Mouse (Mus musculus) ES-E14 (cell line): ENCODE measurements at regions not wholly inside any gene's neighbourhood (a gene's known extent, or its start where the extent isn't known, plus 50 kb on each side); places are given as distances from the start of the nearest gene placed in this dataset.

Source experiments
- DNase-seq: peaks from one replicate; pipeline ENCODE4 v3.0.0-alpha.2; 2013; ENCODE audit warnings: low read depth, low spot score
- H3K27ac ChIP-seq: 2 replicates; pipeline ENCODE4 v1.5.1; 2012; ENCODE audit warnings: low read depth, mild to moderate bottlenecking, low read length, moderate library complexity, mixed read lengths; ENCODE audit not compliant: poor library complexity, insufficient read depth, severe bottlenecking
- H3K36me3 ChIP-seq: 2 replicates; pipeline ENCODE4 v1.6.1; 2012; ENCODE audit warnings: mild to moderate bottlenecking, low read length, moderate library complexity, mixed read lengths; ENCODE audit not compliant: control insufficient read depth, poor library complexity, insufficient read depth, severe bottlenecking
- H3K4me1 ChIP-seq, 2 experiments: fragments of 150-350 bp in 1 of 2; sonication (generic) in 1 of 2; 2 replicates each; pipeline ENCODE4 v1.6.1; 2012; ENCODE audit warnings: low read length in 2 of 2, mild to moderate bottlenecking in 1 of 2, mixed read lengths in 1 of 2; ENCODE audit not compliant: control insufficient read depth in 2 of 2, insufficient read depth in 2 of 2, poor library complexity in 1 of 2
- H3K4me3 ChIP-seq, 2 experiments: fragments of 150-350 bp in 1 of 2; sonication (generic) in 1 of 2; 2 replicates each; pipeline ENCODE4 v1.5.1; 2012; ENCODE audit warnings: low read length in 2 of 2, low read depth in 1 of 2, mild to moderate bottlenecking in 1 of 2, mixed read lengths in 1 of 2; ENCODE audit not compliant: insufficient read depth in 1 of 2, poor library complexity in 1 of 2, severe bottlenecking in 1 of 2
- H3K9ac ChIP-seq: 2 replicates; pipeline ENCODE4 v1.6.1; 2012; ENCODE audit warnings: low read depth, mild to moderate bottlenecking, low read length, mixed read lengths; ENCODE audit not compliant: poor library complexity, insufficient read depth, severe bottlenecking
- H3K9me3 ChIP-seq: fragments of 150-350 bp; sonication (generic); 2 replicates; pipeline ENCODE4 v1.6.1; 2012; ENCODE audit warnings: low read depth, mild to moderate bottlenecking, low read length; ENCODE audit not compliant: control insufficient read depth, insufficient read depth
- CHD2 ChIP-seq: IDR thresholded peaks from 2 replicates; pipeline ENCODE4 v1.6.1; 2014; ENCODE audit warnings: mild to moderate bottlenecking, low read depth, low read length, inconsistent platforms
- HCFC1 ChIP-seq: IDR thresholded peaks from 2 replicates; pipeline ENCODE4 v1.6.1; 2012; ENCODE audit warnings: low read length, inconsistent platforms, borderline replicate concordance; ENCODE audit not compliant: insufficient read depth
- MAFK ChIP-seq: IDR thresholded peaks from 2 replicates; pipeline ENCODE4 v1.6.1; 2014; ENCODE audit warnings: mild to moderate bottlenecking, low read depth, low read length, inconsistent platforms; ENCODE audit not compliant: insufficient read depth
- ZC3H11A ChIP-seq: IDR thresholded peaks from 2 replicates; pipeline ENCODE4 v1.6.1; 2012; ENCODE audit warnings: low read depth, mild to moderate bottlenecking, inconsistent platforms, low read length, borderline replicate concordance
- ZNF384 ChIP-seq: IDR thresholded peaks from 2 replicates; pipeline ENCODE4 v1.6.1; 2012; ENCODE audit warnings: low read depth, low read length, inconsistent platforms
- in situ Hi-C, 2 experiments: fragments of 600-800 bp; cut with MboI; formaldehyde crosslinking; loops; one replicate each; pipeline ENCODE4 v1.15.1; 2025; ENCODE audit warnings: low sequenced_read_pairs in 2 of 2, inconsistent platforms in 1 of 2; ENCODE audit not compliant: unreplicated experiment in 2 of 2

GRCm38 (mm10) chr2:30525295-30525694 is 51.3 kb upstream of the Ier5l start:
- H3K9ac ChIP-seq, result no peak overlapping the region
- no peak overlapping the region for H3K27ac ChIP-seq
- in situ Hi-C loops, result no loop called here
- H3K9me3 ChIP-seq, result no peaks in the 10 kb centered on the region
- no peak for TF ChIP-seq MAFK
- TF ChIP-seq ZC3H11A, result no peak
- TF ChIP-seq ZNF384, result no peak
- DNase-seq, result no peak
- no peak overlapping the region for H3K4me3 ChIP-seq
- H3K4me1 ChIP-seq, result peaks cover 2 to 6% of the 10 kb centered on the region in 2 experiments; a peak in 2 of 4 replicates
- H3K36me3 ChIP-seq, result no peaks in the 10 kb centered on the region

DNA sequence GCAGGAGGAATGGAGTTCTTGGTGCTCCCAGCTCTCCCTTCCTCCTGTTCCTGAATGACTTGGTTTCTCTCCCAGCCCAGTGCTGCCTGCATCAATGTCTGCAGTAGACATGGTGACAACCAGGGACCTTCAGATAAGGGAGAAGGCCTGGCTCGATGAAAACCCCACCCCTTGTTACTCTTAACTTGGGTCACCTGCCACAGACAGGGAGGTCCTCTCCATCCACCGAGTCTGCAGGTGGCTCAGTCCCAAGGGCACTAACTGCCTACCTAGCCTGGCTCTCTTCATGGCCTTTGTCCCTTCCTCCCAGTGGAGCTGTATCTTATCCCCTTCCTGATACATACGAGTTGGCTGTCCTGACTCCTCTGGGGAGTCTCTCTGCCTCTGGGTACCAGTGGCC is 51.8 kb upstream of the Ier5l start:
- Histone ChIP-seq H3K27ac (no peak overlapping the region), H3K4me1 (peaks cover 0 to 4% of the 10 kb centered on the region in 2 experiments; a peak in 1 of 4 replicates), H3K9me3 (no peaks in the 10 kb centered on the region), H3K36me3 (no peaks in the 10 kb centered on the region), H3K9ac (no peak overlapping the region), H3K4me3 (no peak overlapping the region)
- DNase-seq, result no peak
- in situ Hi-C loops, result no loop called here
- TF ChIP-seq HCFC1, result no peak
- TF ChIP-seq ZNF384, result no peak
- no peak for TF ChIP-seq CHD2
- TF ChIP-seq ZC3H11A, result no peak
- no peak for TF ChIP-seq MAFK

GRCm38 (mm10) chr2:30527495-30527894 is 53.5 kb upstream of the Ier5l start:
- in situ Hi-C loops, result no loop called here
- TF ChIP-seq HCFC1, result no peak
- no peak for TF ChIP-seq ZNF384
- TF ChIP-seq CHD2, result no peak
- TF ChIP-seq MAFK, result no peak
- TF ChIP-seq ZC3H11A, result no peak
- Histone ChIP-seq H3K27ac (no peak overlapping the region), H3K4me1 (no peaks in the 10 kb centered on the region), H3K9ac (no peak overlapping the region), H3K36me3 (no peaks in the 10 kb centered on the region), H3K9me3 (no peaks in the 10 kb centered on the region), H3K4me3 (no peak overlapping the region)
- DNase-seq, result no peak

DNA sequence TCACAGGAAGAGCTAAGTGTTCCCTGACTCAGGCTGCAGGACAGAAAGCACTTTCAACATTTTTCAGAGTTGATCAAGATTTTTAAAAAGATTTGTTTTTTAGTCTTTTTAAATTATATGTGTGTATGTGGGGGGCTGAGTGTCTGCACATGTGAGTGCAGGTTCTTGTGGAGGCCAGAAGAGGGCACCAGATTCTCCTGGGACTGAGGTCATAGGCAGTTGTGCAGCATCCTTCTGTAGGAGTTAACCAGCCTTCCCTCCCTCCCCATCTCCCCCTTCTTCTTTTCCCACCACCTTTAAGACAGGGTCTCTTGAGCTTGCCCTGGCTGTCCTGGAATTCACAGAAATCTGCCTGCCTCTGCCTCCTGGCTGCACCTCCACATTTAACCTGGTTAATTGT is 58.9 kb upstream of the Ier5l start:
- Histone ChIP-seq H3K36me3 (no peaks in the 10 kb centered on the region), H3K9ac (no peak overlapping the region), H3K9me3 (no peaks in the 10 kb centered on the region), H3K4me1 (peaks cover 2 to 5% of the 10 kb centered on the region in 2 experiments; a peak in 2 of 4 replicates), H3K4me3 (no peak overlapping the region), H3K27ac (no peak overlapping the region)
- DNase-seq, result no peak
- in situ Hi-C loops, result no loop called here
- TF ChIP-seq ZNF384 (no peak), CHD2 (no peak), HCFC1 (no peak), MAFK (no peak), ZC3H11A (no peak)

- Histone ChIP-seq H3K36me3 (no peaks in the 10 kb centered on the region), H3K27ac (no peak overlapping the region), H3K4me3 (no peak overlapping the region), H3K4me1 (peaks cover 2 to 5% of the 10 kb centered on the region in 2 experiments; a peak in 2 of 4 replicates), H3K9me3 (no peaks in the 10 kb centered on the region), H3K9ac (no peak overlapping the region)
- no peak for TF ChIP-seq ZNF384
- no peak for TF ChIP-seq CHD2
- TF ChIP-seq MAFK, result no peak
- no peak for TF ChIP-seq HCFC1
- TF ChIP-seq ZC3H11A, result no peak
- in situ Hi-C loops, result no loop called here
- no peak for DNase-seq
Measured at GRCm38 (mm10) chr2:30533367-30533766, 59.3 kb upstream of the Ier5l start.
